Mouse (Mus musculus): Measurements from ENCODE around the gene Adh6b.

DNA sequence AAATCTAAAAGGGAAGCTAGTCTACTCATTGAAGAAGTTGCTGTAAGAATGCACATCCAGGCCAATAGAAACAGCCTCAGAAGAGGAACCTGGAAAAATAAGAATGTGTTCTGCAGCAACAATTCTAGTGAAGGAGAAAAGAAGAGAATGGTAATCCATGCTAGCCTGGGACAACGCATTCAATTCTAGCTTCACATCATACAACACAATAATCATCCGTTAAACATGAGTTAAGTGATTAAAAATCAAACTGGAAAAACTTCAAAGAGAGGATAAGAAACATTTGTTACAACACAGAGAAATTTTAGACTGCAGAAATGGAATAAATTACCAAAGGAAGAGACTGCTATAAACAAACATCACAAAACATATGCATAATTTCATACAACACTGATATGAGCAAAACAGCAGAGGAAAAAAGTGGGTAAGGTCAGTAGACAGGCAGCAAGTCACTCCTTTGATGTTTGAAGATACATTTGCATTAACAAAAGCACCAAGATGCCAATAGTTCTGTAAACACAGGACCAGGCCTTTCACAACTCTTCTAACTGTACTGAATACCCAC, 24.6 kb upstream of the Adh6b start:
- TF ChIP-seq CTCF (IDR thresholded peaks at IDR 0.05; ENCODE audit: control insufficient read depth, insufficient read depth, low read length) (no peak), POLR2A (IDR thresholded peaks at IDR 0.05; ENCODE audit: borderline replicate concordance, control insufficient read depth, low read depth, low read length) (no peak)

Data from bone marrow, adult 2 months (tissue).